Mouse (Mus musculus) thymus, postnatal 36 days (tissue): ENCODE results near the gene Gpr18.

ENCODE experiments used
- DNase-seq, 2 experiments: peaks; one replicate each; pipeline ENCODE4 v3.0.0; 2022; ENCODE audit warnings: mixed read lengths in 2 of 2

Gpr18 gene

GRCm38 (mm10) chr14:121915621-121916020 is at the start of gene Gpr18:
TSS of gene Gpr18 (minus strand) at chr14:121915781.
- peak; percentile 50 to 57 for DNase-seq

DNA sequence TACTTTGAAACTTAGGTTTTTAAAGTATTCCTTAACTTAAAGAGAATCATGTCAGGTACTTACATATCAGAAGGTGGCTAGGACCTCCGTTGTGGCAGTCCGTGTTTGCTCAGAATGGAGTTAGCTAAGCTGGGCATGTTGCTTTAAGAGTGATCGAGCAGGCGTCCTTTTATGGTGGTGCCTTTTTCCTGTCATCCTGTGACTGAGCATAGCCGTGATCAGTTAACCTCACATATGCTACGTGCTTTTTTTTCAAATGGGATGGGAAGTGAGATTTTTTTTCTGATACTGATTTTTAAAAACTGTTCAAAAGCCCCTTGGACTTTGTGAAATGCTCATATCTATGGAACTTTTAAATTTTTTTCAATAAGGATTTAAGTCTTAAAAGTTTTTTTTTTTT is 49.4 kb upstream of the Gpr18 start, which contains the start of gene Gpr183:
Gpr183 (minus strand) TSS at position 206 of the 400 bp plus-strand sequence.
- DNase-seq: no peak

DNA sequence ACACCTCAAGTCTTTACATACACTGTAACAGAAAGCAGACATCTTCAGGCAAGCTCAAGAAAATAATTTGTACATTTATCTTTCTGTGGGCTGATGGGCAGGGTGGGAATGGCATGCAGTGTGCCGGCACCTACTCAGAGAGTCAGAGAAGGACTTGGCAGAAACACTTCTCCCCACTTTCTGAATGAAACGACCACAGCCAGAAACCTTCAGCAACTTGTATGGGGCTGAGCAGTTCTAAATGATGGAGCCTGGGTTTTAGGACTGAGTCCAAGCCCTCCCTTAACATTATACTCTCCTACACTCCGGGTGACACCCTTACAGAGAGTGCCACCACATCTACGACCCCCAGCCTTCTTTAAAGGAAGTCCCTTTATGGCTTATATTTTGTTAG is 48.4 kb upstream of the Gpr18 start:
- no peak for DNase-seq

DNA sequence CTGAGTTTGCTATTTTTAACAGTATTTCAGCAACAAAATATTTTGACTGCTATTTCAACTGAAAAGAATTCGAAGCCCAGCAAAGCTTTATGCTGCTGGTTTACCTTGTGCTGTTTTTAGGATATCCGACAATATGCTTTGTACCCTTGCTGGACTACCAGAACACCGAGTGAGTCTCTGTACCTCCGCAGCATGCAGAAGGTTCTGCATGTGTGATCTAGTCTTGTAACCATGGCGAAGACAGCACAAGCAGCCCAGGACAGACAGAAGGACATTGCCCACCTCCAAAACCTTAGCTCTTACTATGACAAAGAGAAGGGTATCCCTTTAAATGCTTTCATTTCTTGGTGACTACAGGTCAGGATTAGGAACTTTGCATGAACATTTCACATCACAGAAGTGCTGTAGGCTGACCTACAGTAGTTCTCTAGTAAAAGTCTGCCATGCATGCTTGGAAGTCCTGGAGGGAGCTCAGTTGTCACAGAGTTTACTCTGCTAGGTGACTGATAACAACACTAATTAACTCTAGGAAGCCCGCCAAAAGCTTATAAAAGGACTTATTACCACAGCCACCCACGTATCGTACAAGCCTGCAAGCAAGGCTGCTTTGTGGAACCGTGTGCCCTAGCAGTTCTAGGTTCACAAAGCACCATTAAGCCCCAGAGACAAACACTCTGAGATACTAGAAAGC is 47.8 kb upstream of the Gpr18 start:
- DNase-seq: no peak

GRCm38 (mm10) chr14:121962128-121962890 is 46.7 kb upstream of the Gpr18 start:
- DNase-seq: no peak

DNA sequence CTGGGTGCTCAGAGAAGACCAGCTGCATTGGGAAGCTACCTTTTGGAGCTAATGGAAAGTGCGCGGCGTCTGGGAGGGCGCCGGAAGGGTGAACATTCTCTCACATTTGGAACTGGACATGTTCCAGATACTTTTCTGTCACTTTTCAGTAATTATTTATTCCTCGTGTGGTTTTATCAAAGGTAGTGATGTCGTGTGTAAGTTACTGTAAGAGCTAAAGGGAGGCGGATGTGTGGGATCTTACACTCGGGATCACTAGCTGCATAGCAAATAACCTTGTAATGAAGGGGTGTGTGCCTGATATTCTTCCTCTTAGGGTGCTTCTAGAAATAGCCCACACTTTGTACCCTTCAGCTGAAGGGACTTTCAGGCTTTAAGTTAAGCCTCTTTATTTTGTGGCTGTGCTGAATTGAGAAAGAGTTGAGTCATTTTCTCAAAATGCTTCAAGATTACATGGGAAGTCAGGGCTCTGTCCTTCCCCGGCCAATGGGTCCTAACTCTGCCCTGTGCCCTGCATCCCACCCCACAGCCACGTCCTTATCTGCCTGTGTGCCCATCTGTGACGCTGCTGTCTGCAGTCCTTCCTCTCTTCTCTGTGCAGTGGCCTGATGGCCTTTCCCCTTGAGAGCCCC is 46.0 kb upstream of the Gpr18 start:
- no peak for DNase-seq

DNA sequence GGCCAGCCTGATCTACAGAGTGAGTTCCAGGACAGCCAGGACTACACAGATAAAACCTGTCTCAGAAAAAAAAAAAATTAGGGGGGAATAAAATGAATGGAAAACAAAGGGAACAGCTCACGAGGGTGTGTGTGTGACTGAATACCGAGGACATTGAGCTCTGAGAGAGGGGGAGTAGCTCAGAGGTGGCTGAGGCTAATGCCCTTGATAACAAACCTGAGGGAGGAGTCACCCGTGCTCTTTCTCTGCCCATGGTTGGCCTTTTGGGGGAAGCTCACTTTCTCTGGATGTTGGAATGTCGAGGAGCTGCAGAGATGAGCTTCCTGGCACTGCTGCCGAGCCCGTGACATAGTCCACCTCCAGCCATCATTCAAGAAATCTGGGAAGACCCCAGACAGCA is 45.4 kb upstream of the Gpr18 start:
- no peak for DNase-seq

DNA sequence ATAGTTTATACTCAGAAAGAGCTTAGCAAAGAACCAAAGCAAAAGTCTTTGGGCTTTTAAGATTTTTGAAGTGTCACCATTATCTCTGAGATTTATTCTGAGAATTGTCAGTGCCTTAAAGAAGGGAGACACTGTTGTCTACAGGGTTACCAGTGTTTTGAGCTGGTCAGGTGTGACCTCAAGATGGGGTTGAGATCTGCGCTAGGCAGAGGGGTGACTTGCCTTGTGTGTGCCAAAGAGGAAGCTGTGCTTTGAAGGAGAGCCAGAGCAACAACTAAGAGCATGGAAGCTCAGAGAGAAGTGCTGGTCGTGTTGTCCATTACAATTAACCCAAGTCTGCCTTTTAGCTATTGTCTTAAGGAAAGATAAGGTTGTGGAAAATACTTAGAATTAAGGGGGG is 45.0 kb upstream of the Gpr18 start:
- no peak for DNase-seq

DNA sequence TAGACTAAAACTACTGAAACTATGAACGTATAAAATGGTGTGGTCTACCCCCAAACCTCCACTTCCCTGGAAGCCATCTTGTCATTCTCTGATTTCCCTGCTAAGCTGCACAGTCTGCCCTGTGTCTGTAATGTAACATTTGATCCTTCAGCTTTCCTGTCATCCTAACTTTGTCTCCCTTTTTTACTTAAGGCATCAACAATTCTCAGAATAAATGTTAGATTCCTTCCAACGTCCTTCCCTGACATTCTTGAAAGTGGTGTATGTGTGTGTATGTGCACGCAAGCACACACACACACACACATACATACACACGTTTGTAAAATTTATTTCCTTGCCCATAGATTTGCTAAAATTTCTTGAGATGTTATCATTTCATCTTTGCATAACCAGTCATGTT is 44.5 kb upstream of the Gpr18 start:
- no peak for DNase-seq

- DNase-seq: no peak
Measured at GRCm38 (mm10) chr14:121959538-121959980, 44.0 kb upstream of the Gpr18 start.

- DNase-seq: no peak
Measured at GRCm38 (mm10) chr14:121958751-121959537, 43.4 kb upstream of the Gpr18 start.

GRCm38 (mm10) chr14:121958041-121958750 is 42.6 kb upstream of the Gpr18 start:
- no peak for DNase-seq

GRCm38 (mm10) chr14:121957176-121957871 is 41.7 kb upstream of the Gpr18 start:
- no peak for DNase-seq

- DNase-seq: no peak
Measured at GRCm38 (mm10) chr14:121956291-121956690, 40.7 kb upstream of the Gpr18 start.

DNA sequence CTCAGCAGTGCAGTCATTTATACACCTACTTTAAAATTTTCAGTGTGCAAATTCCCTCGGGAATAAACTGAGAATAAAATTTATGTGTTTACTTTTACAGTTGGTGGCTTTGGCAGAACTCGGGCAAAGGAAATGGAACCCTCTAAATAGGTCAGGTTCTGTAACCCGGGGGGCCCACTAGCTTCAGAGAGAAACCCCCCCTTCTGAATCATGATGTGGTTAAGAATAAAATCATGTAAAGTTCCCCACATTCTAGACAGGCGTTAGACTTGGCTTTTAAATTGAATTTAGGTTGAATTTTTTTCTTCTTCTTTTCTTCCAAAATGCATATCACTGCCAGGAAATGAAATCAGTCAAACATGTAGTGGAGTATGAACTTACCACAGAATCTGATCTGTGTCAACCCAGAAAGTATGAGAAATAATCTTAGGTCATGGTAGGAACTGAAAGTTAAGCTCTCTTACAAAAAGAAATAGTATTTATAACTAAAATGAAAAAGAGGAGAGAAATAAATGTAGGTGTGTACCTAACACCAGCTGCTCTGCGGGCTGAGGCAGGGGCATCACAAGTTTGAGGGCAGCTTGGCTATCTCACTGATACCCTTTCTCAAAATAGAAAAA is 39.7 kb upstream of the Gpr18 start:
- no peak for DNase-seq

GRCm38 (mm10) chr14:121954608-121955007 is 39.0 kb upstream of the Gpr18 start:
- DNase-seq: peak in 1 of 2 experiments; percentile 31

DNA sequence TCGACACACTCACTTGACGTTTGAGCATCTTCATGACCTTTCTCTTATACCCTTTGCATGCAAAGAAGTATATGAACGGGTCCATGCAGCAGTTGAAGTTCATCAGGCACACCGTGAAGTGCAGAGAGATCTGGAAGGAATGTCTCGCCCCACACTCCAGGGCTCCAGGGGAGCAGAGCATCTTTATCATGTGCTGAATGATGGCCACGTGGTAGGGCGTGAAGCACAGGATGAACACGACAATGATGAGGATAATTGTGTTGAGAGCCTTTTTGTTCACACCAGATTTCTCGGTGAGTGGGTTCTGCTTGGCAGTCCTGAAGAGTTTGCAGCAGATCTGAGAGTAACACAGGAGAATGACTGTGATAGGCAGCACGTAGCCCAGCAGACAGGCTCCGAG is 38.5 kb upstream of the Gpr18 start:
- DNase-seq: no peak

DNA sequence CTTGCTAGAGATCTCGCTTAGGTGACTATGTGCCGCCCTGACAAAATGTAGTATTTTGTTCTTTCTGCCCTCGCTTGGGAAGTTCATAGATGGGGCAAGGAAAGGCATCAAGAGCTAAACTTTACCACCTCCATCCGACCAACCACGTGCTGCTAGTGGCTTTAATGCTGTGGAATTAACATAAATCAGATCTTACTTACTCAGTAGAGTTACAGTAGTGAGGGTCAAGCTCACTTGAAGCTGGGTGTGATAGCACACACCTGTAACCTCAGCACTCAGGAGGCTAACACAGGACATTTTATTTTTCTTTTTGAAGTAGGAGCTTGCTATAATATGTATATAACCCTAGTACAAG is 36.4 kb upstream of the Gpr18 start:
- no peak for DNase-seq

- no peak for DNase-seq
Measured at GRCm38 (mm10) chr14:121951399-121952045, 35.9 kb upstream of the Gpr18 start.

DNA sequence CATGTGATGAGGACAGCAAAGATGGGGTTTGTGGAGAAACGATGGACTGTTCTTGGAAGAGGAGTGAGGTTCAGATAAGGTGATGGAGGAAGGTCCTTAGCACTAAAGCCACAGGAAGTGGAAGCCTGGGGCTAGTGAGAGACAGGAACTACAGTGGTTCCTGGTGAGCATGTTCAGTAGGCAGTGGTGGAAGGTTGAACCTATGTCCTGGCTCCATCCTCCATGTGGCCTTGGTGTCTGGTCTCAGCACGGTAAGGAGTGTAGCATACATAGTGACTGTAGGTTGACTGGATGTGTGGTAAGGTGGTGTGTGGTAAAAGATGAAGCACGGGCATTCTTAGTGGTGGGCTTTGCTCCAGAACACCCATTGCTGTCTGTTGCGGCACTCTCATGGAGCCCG is 34.3 kb upstream of the Gpr18 start:
- no peak for DNase-seq

DNA sequence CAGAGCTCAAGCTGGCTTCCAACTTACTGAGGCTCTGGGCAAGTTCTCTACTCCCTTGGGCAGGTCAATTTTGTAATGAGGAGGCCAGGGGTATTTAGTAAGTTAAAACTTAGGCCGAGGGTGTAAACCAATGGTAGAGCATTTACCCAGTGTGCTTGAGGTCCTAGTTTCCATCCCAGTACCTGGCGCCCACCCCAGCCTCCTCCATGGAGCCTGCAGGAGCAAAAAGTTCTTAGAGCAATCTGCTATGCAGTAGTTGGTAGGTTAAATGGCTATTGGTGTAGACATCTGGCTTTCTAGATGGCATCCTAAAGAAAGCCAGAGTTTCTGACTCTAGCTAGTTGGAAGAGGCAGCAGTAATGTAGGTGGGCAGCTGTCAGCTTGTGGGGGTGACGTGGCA is 33.9 kb upstream of the Gpr18 start:
- no peak for DNase-seq
